Mouse (Mus musculus): ENCODE results near the gene Polr3c. TPM values are rescaled to one million over a fixed set of nuclear protein-coding genes. Genes with fewer than 3 reads are reported as not detected.

Gene Polr3c
- polyA plus RNA-seq, 1 experiment from 2014 or later: 30.9 TPM

Other genes starting within 250 kb of the Polr3c start
- 0.68 and 0.98 TPM in 2 replicates for gene Hfe2, start 202.5 kb downstream of the Polr3c start, polyA plus RNA-seq (2016; fragmentation: Nextera tagmentation; extraction: Ambion mirVana)
- gene Txnip, start 169.7 kb downstream of the Polr3c start, polyA plus RNA-seq (2016; fragmentation: Nextera tagmentation; extraction: Ambion mirVana): 28.6 and 29.9 TPM in 2 replicates
- gene Gm16253, start 150.6 kb downstream of the Polr3c start, polyA plus RNA-seq (2016; fragmentation: Nextera tagmentation; extraction: Ambion mirVana): 0.24 and 0.26 TPM in 2 replicates
- gene Polr3gl, start 133.4 kb downstream of the Polr3c start, polyA plus RNA-seq (2016; fragmentation: Nextera tagmentation; extraction: Ambion mirVana): 16.7 and 19.8 TPM in 2 replicates
- gene Ankrd34a, start 131.0 kb downstream of the Polr3c start, polyA plus RNA-seq (2016; fragmentation: Nextera tagmentation; extraction: Ambion mirVana): 0.33 and 0.44 TPM in 2 replicates
- gene Lix1l, start 126.5 kb downstream of the Polr3c start, polyA plus RNA-seq (2016; fragmentation: Nextera tagmentation; extraction: Ambion mirVana): 0.92 and 1.2 TPM in 2 replicates
- gene Rbm8a, start 97.7 kb downstream of the Polr3c start, polyA plus RNA-seq (2016; fragmentation: Nextera tagmentation; extraction: Ambion mirVana): 92.6 and 104 TPM in 2 replicates
- gene Pex11b, start 92.3 kb downstream of the Polr3c start, polyA plus RNA-seq (2016; fragmentation: Nextera tagmentation; extraction: Ambion mirVana): 24.9 and 25.6 TPM in 2 replicates
- gene Gm42957, start 92.2 kb downstream of the Polr3c start, polyA plus RNA-seq (2016; fragmentation: Nextera tagmentation; extraction: Ambion mirVana): 0.05 TPM in 2 replicates
- gene Itga10, start 82.0 kb downstream of the Polr3c start, polyA plus RNA-seq (2016; fragmentation: Nextera tagmentation; extraction: Ambion mirVana): 0.25 and 0.30 TPM in 2 replicates
- gene Ankrd35, start 57.5 kb downstream of the Polr3c start, polyA plus RNA-seq (2016; fragmentation: Nextera tagmentation; extraction: Ambion mirVana): 0.26 and 0.31 TPM in 2 replicates
- 10.1 and 11.0 TPM in 2 replicates for gene Pias3, start 31.2 kb downstream of the Polr3c start, polyA plus RNA-seq (2016; fragmentation: Nextera tagmentation; extraction: Ambion mirVana)
- gene Nudt17, start 19.1 kb downstream of the Polr3c start, polyA plus RNA-seq (2016; fragmentation: Nextera tagmentation; extraction: Ambion mirVana): 1.4 and 1.5 TPM in 2 replicates
- gene Rnf115, start within 50 bp of the Polr3c start, polyA plus RNA-seq (2016; fragmentation: Nextera tagmentation; extraction: Ambion mirVana): 38.4 and 40.9 TPM in 2 replicates
- 6.1 and 6.4 TPM in 2 replicates for gene Pdzk1, start 101.7 kb upstream of the Polr3c start, polyA plus RNA-seq (2016; fragmentation: Nextera tagmentation; extraction: Ambion mirVana)
- 0.08 and 0.13 TPM in 2 replicates for gene Cd160, start 101.7 kb upstream of the Polr3c start, polyA plus RNA-seq (2016; fragmentation: Nextera tagmentation; extraction: Ambion mirVana)
- 2.5 TPM in 2 replicates for gene Gja5, start 177.1 kb upstream of the Polr3c start, polyA plus RNA-seq (2016; fragmentation: Nextera tagmentation; extraction: Ambion mirVana)
- gene Gpr89, start 177.7 kb upstream of the Polr3c start, polyA plus RNA-seq (2016; fragmentation: Nextera tagmentation; extraction: Ambion mirVana): 33.5 and 34.5 TPM in 2 replicates
- not detected in 2 replicates for gene Gja8, start 198.4 kb upstream of the Polr3c start, polyA plus RNA-seq (2016; fragmentation: Nextera tagmentation; extraction: Ambion mirVana)